Mouse (Mus musculus): ENCODE data around the gene Adam15.

GRCm38 (mm10) chr3:89364631-89365030, 14.8 kb upstream of the Adam15 start:
- TF ChIP-seq CTCF (conservative IDR thresholded peaks at IDR 0.05; ENCODE audit: insufficient read depth, insufficient read length, low read depth, low read length) (no peak), POLR2A (IDR thresholded peaks at IDR 0.05; ENCODE audit: low read depth, low read length) (no peak)

Measured in kidney, adult 2 months (tissue).